Mouse (Mus musculus) c-Kit-negative CD71-positive TER-119-positive erythroid progenitor cells, embryonic 14.5 days (primary cell): ENCODE data around the gene Gm16440.
"Not testable (repeated sequence)": the region's sequence is repeated elsewhere in the genome, so short reads cannot be mapped to it uniquely, and the experiment has no call there.

Source experiments
- DNase-seq: peaks from one replicate; pipeline ENCODE4 v3.0.0-alpha.2; 2013; ENCODE audit warnings: low read depth, low spot score

Gene Gm16440

GRCm38 (mm10) chr14:6390219-6390618 is at the start of gene Gm16440:
TSS of gene Gm16440 (minus strand) at chr14:6390319.
- not testable (repeated sequence) for DNase-seq

GRCm38 (mm10) chr14:6426766-6427165 is 36.6 kb upstream of the Gm16440 start:
- not testable (repeated sequence) for DNase-seq

GRCm38 (mm10) chr14:6426353-6426752 is 36.2 kb upstream of the Gm16440 start:
- not testable (repeated sequence) for DNase-seq

- not testable (repeated sequence) for DNase-seq
Observed at GRCm38 (mm10) chr14:6412382-6412781, 22.3 kb upstream of the Gm16440 start, which contains the start of gene Gm3591. TSS of gene Gm3591 (minus strand) at chr14:6412482.

GRCm38 (mm10) chr14:6343578-6343977 is 46.5 kb downstream of the Gm16440 start, which contains the start of gene Gm3618:
TSS of gene Gm3618 (minus strand) at chr14:6343678.
- DNase-seq, result not testable (repeated sequence)
